Mouse (Mus musculus): ENCODE results near the gene Gm26741.
"Not testable (repeated sequence)": the region's sequence is repeated elsewhere in the genome, so short reads cannot be mapped to it uniquely, and the experiment has no call there.

The Gm26741 gene

DNA sequence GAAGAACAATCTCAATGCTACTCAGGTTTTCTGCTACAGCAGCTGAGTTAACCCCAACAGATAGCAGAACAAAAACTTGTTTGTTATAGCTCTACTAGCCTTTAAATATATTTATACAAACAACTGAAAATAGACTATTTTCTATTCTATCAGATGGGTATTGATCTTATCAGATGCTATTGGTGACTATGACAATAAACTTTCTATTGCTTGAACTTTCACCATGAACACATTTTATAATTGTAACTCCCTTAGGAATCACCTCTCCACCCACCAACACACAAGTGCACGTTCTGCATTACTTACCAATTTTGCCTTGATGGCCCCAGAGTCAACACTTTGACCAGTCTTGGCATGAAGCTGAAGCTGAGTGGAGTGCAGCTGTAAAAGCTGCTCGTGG is at the start of gene Gm26741:
TSS of gene Gm26741 (plus strand) at position 301 of the 400 bp plus-strand sequence.
- no peak for DNase-seq (ENCODE audit: low read depth, low spot score)

DNA sequence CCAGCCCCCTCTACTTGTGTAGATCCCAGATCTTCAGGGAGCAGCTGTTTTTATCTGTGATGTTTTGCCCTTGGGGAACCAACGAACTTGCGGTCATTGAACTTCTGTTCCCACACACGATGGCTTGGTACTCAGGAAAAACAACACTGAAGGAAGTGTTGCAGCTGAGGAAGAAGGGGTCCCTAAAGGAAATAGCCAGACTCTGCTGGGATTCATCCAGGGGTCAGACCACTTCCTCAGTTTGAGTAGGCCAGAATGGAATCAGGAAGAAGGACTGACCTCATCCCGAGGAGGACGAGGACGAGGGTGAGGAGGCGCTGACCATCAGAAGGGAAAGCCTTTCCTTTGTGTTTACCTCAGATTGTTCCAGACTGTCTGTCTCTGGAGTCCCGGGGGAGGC is 49.4 kb upstream of the Gm26741 start:
- no peak for DNase-seq (ENCODE audit: low read depth, low spot score)

DNA sequence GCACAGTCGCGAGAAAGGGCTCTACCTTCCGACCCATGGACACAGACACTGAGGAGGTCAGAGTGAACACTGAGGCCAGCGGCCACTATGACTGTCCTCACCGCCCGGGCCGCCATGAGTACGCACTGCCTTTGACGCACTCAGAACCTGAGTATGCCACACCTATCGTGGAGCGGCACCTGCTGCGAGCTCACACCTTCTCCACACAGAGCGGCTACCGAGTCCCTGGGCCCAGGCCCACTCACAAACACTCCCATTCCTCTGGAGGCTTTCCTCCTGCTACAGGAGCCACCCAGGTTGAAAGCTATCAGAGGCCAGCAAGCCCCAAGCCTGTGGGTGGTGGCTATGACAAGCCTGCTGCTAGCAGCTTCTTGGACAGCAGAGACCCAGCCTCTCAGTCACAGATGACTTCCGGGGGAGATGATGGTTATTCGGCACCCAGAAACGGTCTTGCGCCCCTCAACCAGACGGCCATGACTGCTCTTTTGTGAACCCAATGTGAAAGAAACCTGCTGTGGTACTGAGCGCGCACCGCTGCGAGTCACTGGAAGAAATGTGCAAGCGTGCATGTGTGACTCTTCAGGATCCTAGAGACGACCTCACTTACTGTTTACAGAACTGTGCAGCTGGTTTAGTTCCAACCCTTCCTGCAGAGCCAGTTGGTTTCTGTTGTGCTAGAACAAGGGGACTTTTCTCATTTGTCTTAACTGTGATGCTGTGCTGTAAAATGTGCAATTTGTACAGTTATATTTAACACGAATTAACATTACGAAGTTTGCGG is 38.9 kb upstream of the Gm26741 start:
- DNase-seq (ENCODE audit: low read depth, low spot score): no peak

DNA sequence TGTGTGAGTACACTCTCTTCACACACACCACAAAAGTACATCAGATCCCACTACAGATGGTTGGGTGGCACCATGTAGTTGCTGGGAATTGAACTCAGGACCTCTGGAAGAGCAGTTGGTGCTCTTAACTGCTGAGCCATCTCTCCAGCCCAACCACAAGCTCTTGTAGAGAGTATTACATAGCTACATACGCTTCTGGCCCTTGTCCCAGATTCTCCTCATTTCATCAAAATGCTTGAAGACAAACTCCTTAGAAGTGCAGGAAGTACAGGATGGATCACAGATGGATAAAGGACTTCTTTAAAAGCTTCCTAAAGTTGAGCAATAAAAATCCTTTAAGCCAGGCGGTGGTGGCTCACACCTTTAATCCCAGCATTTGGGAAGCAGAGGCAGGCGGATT is 36.6 kb upstream of the Gm26741 start:
- DNase-seq (ENCODE audit: low read depth, low spot score): no peak

DNA sequence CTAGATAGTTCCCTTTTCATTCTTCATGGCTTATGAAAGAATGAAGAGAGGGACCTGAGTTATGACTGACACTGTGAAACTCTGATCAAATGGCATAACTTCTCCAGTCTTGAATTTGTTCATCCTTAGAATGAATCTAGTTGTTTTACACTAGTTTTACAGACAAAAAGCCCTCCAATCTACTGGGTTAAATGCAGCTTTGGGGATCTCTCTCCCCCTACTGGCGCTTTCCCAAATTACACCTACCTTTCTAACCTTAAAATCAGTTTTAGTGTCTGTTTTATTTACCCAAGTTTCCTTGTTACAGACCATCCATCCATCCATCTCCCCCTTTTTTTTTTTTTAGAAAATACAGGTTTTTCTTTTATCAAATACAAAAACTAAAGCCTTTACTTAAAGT is 27.6 kb upstream of the Gm26741 start:
- peak; percentile 13 for DNase-seq (ENCODE audit: low read depth, low spot score)

DNA sequence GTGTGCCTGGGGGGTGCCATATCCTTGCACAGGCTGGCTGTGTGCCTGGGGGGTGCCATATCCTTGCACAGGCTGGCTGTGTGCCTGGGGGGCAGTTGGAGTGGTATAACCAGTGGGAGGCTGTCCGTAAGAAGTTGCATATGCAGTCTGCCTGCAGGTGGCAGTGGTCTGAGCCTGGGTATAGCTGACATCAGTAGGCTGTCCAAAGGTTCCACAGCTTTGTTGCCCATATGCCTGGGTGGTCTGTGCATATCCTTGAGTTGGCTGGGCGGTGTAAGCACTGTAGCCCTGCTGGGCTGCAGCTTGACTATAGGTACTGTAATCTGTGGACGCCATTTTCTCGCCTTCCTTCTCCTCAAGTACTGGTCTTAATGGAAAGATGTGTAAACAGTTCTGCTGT is 15.2 kb upstream of the Gm26741 start:
- not testable (repeated sequence) for DNase-seq (ENCODE audit: low read depth, low spot score)

DNA sequence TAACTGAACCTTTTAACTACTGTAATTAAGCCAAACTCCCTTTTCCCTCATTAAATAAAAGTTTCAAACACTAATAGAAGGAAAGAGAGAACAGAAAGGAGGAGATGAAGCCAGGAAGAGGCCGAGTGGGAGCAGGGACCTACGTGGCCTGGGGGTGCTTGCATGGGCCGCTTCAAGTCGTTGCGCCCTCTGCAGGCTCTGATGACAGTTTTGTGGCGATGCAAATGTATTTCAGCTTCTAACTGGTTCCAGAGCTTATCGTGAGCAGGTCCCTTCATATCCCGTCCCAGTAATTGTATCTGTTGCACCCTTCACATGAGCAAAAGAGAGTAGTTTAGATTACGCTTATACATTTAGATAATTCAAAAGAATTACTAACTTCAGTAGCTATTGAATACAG is 5.4 kb upstream of the Gm26741 start:
- no peak for DNase-seq (ENCODE audit: low read depth, low spot score)

DNA sequence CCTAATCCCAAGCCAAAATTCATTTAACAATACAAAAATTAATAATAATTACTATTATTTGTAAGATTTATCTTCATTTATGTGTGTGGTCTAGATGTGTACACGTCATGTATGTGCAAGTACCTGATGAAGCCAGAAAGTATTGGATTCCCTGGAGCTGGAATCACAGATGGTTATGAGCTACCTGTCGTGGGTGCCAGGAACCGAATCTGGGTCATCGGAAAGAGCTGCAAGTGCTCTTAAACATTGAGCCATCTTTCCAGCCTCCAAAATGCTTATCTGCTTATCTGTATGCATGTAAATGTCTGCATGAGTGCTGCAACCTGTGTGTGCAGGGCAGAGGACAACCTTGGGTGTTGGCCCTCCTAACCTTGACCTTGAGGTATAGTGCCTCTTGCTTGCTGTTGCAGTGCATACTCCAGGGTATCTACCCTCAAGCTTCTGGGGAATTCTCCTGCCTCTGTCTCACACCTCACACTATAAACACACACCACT is 1.7 kb downstream of the Gm26741 start:
- DNase-seq (ENCODE audit: low read depth, low spot score): no peak

DNA sequence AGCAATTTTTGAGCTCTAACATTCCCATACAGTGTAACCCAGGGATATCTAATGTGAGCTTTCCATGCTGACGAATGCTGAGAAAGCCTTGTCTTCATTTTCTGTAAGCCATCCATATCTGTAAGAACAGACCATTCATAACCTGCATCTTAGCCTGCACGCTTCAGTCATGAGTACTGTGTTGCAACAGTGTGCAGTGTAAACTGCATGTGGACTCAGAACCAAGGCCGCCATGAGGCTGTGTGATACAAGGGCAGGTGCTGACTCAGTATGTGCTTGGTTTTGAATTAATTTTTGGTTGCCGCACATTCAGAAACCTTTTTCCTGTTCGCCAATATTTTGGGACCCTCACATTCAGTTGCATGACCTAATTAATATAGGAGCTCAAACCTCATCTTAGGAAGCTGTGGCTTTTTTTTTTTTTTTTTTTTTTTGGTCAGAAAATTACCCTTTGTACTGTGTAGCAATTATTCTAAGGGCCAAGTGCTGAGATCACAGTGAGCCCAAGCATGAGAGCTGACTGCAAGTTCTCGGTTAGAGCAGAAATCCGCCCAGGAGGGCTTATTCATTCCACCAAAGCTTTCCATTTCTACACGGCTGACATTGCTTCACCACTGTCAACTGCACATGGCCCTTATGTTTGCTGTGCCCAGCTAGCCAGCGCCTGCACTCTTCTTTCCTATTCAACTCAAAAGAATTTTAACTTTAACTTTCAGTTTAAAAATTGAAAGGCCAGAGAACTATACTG is 2.5 kb downstream of the Gm26741 start:
- no peak for DNase-seq (ENCODE audit: low read depth, low spot score)

DNA sequence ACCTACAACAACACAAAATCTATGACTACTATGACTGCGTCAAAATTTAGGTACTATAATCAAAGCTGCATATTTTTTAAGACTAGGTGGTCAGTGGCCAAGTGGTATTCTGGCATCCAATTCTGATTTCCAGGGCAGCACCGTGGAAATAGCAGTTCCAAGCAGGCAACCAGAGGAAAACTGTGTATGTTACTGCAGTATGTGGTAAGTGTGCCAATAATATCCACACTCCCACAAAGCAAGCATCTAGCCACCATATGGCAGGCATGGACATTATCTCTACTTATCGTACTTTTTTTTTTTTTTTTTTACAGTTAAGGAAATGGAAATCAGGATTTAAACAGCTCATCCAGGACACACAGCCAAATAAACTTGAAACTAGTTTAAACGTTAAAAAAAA is 9.8 kb downstream of the Gm26741 start:
- DNase-seq (ENCODE audit: low read depth, low spot score): no peak

DNA sequence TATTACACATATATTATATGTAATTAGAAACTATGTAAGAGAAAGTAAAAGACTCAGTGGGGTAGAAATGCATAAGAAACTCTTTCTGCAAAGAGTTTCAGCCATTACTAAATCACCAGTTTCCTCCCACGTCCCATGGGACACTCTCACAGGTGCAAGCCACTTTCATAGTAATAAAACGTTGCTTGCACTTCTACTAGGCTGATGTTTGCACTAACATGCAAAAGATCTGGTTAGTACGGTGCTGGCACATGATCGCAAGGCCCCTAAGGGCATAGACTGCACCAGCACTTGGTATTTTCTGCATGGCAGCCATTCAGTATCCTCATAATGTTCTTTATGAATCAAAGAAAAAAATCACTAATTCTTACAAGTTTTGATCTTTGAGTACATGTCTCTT is 15.3 kb downstream of the Gm26741 start:
- DNase-seq (ENCODE audit: low read depth, low spot score): no peak

DNA sequence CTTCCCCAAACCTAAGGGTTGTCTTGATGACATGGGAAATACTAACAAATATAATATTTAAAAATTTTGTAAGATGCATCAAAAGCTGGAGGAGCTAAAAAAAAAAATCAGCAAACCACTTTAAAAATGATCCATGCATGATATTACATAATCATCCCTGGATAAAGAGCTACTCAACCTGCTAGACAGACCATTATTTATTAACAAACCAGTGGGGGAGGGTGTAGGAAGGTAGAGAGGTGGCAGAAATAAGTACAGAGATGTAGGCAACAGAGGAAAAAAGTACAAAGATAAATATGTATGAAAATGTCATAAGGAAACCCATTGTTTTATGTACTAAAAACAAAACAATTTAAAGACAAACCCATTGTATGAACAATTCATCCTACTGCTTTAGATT is 16.1 kb downstream of the Gm26741 start:
- DNase-seq (ENCODE audit: low read depth, low spot score): no peak

DNA sequence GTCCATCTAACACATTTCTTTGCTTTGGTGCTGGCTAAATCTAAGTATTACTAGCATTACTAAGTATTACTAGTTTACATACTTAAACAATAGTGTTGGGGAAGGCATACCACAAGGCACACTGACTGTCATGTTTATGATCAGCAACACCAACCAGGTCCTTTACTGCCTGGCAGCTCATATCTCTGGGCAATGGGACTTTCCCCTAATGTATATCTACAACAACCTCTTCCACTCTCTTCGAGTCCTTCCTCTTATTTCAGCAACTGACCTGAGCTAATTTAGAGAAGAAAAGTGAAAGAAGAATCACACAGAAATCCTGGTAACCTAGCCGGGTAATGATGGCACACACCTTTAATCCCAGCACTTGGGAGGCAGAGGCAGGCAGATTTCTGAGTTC is 17.9 kb downstream of the Gm26741 start:
- no peak for DNase-seq (ENCODE audit: low read depth, low spot score)

DNA sequence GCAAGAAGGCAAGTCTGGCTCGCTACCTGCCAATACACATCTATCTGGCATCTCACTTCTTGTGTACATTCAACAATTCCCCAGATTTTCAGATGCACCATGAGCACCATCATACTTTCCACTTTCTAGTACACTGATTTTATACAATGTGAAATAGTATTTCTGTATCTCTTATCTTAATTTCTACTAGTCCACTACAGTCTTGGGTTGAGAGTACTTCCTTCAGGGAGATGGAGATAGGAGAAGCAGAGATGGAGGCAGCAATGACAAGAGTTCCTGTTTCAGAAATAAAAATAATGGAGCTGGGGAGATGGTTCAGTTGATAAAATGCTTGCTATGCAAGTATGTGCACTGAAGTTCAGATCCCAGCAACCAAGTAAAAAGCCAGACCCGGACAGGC is 19.2 kb downstream of the Gm26741 start:
- DNase-seq (ENCODE audit: low read depth, low spot score): no peak

DNA sequence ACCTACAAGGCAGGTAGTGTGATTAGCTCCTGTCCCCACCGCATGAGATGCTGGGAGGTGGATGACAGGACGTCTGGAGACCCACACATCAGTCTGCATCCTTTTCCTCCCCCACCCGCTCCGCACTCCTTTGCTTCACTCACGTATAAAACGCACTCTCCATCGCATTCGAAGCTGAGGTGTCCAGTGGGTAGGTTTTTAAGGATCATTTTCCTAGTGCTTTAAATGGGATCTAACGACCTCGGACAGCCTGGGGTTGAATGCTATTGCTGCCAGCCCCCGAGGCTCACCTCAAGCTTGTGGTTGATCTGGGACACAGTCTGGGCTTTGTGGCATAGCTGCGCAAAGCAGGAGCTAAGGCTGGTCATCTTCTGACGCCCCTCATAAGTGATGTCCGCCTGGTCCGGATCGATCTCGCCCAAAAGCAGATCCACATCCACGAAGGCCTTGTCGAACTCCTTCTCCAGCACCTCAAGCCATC is 22.8 kb downstream of the Gm26741 start:
- DNase-seq (ENCODE audit: low read depth, low spot score): peak; percentile 16

DNA sequence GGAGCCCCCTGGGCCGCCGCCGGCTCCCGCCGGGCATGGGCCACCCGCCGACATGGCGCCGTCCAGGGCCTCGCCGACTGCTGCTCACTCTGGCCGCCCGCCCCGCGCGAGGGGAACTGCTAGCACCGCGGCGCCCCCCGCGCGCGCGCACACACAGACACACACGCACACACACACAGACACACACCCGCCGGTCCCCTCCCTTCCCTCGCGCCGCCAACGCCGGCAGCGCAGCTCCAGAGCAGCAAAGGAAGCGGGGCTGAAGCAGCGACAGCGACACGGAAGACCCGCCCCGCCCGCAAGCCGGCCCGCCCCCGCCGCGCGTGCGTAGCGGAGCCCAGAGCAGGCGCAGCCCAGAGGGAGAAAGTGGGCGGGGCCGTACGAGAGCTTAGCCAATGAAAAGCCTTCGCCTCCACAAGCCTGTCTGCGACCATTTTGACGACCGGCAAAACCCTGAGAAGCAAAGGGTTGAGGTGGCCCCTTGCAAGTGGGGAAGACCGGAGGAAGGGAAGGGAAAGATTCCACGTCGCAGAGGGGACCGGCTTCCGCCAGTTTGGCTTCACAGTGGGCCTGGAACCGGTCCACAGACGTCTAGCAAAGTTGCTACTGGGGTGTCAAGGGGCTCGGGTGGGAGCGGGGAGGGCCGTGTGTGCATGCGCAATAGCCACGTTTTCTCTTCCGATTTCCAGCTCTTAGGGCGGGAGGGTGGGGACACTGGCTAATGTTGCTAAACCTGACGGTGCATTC is 23.5 kb downstream of the Gm26741 start, which contains the start of gene Gopc:
TSS of gene Gopc (minus strand) at position 280 of the 747 bp plus-strand sequence.
- peak; percentile 91 for DNase-seq (ENCODE audit: low read depth, low spot score)

DNA sequence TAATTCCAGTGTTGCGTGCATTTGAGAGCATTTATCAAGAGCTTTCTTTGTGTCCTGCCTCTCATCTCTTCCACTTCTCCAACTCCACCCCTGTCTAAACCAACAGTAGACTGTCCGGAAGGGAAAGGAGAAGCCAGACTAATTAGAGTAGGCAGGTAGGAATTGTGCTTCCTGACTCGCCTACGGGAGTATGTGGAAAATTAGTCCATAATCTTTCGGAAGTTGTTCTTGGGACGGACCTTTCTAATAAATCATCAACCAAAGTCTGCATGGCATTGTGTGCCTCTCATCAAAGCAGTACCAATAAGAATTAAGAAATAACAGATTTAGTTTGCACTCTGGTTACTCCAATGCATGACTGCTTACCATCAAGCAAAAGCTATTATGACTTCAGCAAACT is 24.5 kb downstream of the Gm26741 start:
- DNase-seq (ENCODE audit: low read depth, low spot score): no peak

DNA sequence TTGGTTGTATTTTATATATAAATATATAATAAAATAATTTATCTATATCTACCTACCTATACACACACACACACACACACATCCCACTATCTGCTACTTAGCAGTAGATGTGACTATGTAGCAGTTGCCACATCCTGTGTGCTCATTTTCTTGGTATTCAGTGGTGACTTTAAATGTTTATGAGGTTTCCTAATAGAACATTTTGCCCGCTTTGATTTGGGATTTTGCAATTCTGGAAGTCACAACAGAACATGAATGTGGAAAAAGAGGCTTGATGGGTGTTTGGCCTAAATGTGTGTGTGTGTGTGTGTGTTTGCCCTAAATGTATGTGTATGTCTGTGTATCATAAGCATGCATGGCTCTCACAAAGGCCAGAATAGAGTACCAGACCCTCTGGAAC is 25.0 kb downstream of the Gm26741 start:
- DNase-seq (ENCODE audit: low read depth, low spot score): no peak

DNA sequence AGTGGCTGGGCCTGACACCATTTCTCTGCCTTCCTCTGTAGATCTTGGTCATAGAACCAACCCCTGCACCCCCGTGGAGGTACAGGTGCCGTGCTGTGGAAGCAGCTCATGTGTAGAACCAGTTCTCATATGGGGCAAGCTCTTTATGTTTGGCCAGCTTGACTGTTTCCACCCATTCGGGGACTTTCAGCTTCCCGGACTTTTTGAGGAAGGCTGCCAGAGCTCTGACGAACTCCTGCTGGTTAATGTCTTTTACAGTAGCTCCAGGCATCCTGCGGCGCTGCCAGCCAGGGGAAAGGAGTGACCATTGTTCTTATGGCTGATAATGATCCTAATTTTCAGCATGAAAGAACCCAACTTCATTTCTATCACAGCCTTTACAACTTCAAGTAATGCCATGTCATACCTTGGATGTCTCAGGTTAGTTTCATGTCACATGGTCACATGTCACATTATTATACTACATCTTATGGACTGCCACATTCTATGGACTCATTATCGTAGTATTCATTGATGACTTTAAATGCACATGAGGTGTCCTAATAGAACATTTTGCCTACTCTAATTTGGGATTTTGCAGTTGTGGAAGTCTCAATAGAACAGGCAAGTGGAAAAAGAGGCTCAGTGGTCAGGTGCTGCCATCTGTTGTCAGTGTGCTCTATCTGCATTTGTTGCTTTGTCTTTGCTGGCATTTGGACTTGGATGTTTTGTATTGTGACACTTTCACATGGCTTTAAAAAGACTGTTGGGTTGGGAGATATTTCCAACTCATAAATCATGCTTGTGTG is 26.4 kb downstream of the Gm26741 start:
- peak; percentile 41 for DNase-seq (ENCODE audit: low read depth, low spot score)

DNA sequence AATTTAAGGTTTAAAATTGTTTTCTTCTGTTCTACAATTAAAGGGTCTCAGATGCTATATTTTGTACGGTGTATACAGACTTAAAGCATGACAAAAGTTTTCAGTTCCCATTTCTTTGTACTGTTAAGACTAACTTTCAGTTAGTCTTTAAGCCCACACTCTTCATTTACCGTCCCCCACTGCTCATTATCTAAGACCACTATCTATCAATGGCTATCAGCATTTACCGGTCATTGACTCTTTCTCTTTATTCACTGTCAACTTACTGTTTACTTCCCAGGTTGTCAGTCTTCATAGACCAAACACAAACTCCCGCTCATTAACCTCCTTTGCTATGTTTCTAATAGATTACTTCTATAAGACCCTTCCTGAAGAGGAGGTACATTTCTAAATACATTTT is 28.6 kb downstream of the Gm26741 start:
- no peak for DNase-seq (ENCODE audit: low read depth, low spot score)

DNA sequence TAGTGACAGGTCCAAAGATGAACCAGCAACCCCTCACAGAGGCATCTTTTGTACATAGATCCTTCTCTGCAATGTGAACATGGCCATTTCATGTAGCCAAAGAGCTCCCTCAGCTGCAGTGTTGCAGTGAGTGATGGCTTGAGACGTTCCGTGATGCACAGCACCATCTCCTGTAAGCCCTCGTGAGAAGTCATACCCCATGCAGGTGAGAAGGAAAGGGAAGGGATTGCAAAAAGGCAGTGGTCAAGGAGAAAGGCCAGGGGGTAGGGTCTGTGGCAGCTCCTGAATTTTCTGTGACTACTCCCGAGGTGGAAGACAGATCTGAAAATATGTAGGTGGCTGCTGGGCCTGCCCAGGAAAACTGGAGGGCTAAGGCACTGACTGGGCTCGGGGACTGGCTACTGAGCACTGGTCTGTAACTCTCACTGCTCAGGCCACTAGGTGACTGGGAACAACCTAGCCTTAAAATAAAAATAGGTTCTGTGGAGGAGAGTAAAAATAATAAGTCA is 30.4 kb downstream of the Gm26741 start, which contains the start of gene Nepn:
TSS of gene Nepn (plus strand) at position 51 of the 509 bp plus-strand sequence.
- DNase-seq (ENCODE audit: low read depth, low spot score): no peak

All from retina, adult 2 months (tissue).